Mouse (Mus musculus) spleen, adult 12 weeks (tissue): ENCODE results near the gene Rnf186.

Source experiments
- DNase-seq: peaks from one replicate; pipeline ENCODE4 v3.0.0; 2022; ENCODE audit warnings: low spot score

Gene Rnf186

DNA sequence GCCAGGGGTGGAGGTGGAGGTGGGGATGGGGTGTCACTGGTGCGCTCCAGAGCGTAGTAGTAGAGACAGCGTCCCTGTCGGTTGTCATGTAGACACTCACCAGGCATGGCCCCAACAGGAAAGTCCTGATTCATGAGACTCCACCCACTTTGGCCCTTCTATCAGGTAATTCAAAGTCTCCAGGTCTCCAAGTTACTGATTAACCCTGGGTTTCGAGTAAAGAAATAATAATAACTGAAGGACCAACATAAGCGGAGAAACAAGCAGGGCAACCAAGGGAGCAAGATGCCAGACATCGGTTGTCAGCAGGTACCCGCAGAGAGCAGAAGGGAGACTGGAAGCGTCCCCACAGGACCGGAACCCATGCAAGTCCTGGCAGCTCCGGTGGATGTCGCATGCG is at the start of gene Rnf186:
TSS of gene Rnf186 (plus strand) at position 247 of the 400 bp plus-strand sequence.
- DNase-seq: no peak

DNA sequence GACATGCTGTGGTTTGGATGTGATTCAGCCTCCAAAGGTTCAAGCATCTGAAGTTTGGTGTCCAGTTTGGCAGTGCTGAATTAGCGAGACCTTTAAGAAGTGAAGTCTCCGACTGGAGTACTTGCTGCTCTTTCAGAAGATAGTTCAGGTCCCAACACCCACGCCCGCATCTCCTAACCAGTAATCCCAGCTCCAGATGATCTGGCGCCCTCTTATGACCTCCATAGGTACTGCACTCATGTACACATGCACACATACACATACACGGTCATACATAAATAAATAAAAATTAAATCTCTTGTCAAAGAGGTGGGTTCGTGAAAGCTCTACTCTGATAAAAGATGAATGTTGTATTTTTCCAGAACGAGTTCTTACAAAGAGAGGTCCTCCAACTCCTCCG is 49.6 kb upstream of the Rnf186 start:
- no peak for DNase-seq

DNA sequence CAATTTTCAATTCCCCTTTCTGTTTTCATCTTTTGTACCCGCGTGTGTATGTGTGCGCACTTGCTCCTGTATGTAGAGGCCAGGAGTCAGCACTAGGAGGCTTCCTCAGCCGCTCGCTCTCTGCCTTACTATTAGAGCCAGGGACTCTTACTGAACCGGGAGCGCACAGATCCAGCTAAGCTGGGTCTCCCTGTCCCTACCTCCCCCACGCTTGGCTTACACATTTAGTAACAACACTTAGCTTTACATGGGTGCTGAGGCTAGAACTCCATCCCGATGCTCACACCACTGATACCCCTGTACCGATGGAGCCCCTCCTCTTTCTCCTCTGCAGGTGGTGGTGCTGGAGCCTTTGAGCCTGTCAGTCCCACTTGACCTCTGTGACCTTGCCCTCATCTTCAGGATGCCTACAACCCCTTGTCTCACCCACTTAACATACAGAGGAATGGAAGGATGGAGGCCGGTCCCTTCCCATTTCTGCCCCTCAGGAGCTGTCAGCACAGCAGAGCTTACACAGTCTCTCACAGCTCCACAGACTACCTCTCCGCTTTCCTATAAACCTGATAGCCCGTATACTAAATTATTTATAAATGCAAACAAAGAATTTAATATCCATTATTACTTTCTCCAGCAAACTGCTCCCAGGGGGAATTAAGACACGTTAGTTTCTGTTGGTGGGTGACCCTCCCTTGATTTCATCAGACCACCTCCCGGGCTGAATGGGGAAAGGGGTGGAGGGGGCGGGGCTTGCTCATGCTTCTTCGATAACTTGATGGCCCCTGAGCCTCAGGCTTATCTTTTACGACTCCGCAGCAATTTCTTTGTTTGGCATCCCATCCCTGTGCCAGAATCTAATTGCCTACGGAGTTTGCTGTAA is 45.4 kb upstream of the Rnf186 start:
- DNase-seq: no peak

GRCm38 (mm10) chr4:138922131-138922459 is 44.8 kb upstream of the Rnf186 start:
- DNase-seq: peak; percentile 80

DNA sequence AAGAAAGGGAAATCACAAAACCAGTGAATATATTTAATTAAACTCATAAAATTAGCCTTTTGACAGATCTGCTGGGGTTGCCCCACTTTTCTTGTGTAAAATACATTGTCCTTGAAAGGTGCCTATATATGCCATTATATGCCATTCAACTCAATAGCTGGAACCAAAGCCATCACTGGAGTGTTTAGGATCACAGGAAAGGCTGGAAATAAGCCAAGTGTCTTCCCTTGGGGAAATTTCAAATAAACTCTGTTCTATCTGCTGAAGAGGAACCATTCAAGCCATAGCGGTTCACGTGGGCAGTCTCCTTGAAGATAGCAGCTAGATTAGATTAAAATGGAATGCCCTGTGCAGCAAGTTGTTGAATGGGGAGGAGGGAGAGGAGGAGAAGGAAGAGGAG is 41.4 kb upstream of the Rnf186 start:
- no peak for DNase-seq

DNA sequence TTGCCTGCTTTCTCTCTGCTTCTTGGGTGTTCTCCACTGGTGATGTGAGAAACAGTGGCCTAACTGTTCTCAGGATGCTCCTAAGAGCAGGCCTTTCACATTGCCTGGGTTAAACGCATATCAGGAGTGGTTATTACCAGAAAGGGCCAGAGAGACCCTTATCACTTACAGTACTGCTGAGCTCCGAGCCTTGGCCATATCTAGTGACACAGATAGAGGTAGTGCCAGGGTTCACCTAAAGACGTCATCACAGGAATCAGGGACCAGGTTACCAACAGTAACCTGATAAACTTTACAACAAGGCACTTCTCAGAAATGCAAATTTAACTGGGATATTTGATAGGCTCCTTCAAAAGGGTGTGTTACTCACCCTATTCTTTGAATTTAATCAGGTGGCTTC is 33.0 kb upstream of the Rnf186 start:
- no peak for DNase-seq

- DNase-seq: no peak
These were observed 32.3 kb upstream of the Rnf186 start for GRCm38 (mm10) chr4:138934456-138935145.

- DNase-seq: no peak
These were observed 28.2 kb upstream of the Rnf186 start for GRCm38 (mm10) chr4:138938495-138939269.

DNA sequence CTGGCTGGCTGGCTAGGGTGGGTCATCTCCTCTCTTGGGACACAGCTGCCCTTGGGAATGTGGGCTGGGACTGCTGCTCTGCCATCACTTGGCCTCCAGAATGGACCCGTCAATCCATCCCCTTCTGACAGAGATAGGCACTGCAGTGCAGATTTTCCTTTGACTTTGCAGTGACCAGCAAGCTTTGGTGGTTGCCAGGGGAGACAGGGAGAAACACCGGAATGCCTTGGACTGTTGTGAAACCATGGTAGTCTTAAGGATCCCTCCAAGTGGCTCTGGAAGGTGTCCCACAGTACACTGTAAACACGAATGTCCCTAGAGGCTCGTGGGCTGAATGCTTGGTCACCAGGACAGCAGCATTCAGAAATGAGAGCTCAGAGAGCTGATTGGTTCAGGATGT is 27.4 kb upstream of the Rnf186 start:
- no peak for DNase-seq

GRCm38 (mm10) chr4:138941401-138941800 is 25.5 kb upstream of the Rnf186 start:
- no peak for DNase-seq

DNA sequence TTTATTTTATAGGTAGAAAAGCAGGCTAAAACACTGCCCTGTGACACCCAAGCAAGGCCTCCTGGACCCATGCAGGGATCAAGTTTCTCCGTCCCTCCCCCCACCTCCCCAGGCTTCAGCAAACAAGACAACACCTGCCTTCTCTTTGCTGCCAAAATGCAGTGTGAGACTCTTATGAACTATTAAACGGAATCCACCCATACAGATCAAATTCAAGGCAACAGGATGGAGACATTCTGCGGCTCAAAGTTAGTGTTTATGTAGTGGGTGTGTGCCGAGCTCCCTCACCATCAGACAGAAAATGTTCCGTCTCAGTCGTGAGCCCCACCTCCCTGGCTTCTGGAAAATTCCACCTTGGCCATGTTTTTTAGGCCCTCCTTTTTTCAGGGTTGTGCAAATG is 24.9 kb upstream of the Rnf186 start:
- DNase-seq: no peak

GRCm38 (mm10) chr4:138943730-138944129 is 23.2 kb upstream of the Rnf186 start:
- peak; percentile 81 for DNase-seq

DNA sequence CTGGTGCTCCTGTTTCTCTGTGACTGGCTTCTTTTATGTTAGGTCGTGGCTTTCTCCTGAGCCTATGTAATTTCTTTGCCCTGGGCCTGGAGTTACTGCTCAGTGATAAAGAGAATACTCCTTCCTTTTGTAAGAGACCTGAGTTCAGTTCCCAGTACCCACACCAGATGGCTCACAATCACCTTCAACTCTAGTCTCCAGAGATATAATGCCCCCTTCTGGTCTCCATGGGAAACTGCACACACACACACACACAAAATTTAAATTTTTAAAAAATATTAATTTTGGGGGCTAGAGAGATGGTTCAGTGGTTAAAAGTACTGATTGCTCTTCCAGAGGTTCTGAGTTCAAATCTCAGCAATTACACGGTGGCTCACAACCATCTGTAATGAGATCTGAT is 18.7 kb upstream of the Rnf186 start:
- no peak for DNase-seq

GRCm38 (mm10) chr4:138958612-138959011 is 8.3 kb upstream of the Rnf186 start:
- no peak for DNase-seq

DNA sequence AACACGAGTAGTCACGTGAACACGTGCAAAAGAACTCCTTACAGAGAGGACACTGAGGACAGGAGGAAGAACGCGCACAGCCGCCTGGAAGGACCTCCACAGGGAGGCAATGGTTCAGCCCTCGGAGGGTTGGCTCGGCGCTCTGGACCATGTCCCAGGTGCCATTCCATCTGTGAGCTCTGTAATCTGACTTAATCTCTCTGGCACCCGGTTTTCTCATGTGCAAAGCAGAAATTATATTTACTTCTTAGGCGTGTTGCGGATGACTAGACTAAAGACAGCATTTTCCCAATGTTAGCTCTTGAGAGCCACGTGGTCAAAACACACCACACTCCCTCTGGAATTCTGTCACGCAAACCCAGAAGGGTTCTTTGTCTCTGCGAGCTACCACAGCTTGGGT is 7.8 kb upstream of the Rnf186 start:
- DNase-seq: no peak

- DNase-seq: no peak
These were observed 7.0 kb upstream of the Rnf186 start for GRCm38 (mm10) chr4:138959926-138960325.

DNA sequence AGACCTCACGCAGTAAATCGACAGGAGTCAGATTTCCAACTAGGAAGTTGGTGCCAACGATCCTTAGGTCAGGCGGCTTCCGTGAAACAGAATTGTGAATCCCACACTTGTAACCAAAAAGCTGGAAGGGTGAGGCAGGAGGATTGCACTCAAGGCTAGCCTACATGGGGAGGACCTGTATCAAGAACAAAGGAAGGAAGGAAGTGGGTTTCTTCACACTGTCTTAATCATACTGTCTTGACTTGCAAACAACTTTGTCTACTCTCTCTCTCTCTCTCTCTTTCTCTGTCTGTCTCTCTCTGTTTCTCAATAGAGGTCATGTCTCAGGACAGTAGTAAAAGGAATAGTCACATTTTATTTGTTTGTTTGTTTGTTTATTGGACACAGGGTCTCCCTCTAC is 4.2 kb upstream of the Rnf186 start:
- DNase-seq: no peak

DNA sequence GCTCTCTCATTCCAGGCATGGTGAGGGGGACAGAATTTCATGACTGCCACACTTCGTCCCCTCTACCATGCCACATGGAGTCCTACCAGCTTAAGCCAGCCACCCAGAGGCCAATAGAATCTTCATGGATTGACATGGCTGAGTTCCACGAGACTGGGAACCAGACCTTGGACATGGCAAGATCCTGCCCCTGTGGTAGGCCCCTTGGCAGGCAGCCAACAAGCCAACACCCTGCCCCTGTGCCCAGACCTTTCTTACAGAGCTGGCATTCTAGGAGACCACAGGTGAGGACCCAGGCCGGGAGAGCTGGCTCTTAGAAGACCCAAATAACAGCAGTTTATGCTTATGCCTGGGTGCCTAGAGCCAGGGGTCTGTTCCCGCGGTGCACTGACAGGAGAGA is 1.0 kb upstream of the Rnf186 start:
- DNase-seq: no peak

DNA sequence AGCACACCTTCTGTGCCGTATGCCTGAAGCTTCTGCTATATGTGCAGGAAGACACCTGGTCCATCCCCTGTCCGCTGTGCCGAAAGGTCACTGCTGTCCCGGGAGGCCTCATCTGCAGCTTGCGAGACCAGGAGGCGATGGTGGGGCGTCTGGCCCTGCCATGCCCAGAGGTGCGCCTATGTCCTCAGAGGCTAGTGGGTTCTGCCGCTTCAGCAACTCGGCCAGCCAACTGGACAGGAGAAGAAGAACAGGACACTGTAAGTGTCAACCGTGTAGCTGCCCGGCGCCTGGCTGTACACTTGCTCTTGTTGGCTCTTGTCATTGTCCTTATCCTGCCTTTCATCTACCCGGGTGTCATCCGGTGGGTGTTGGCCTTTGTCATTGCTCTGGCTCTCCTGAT is 573 bp downstream of the Rnf186 start:
- DNase-seq: no peak

DNA sequence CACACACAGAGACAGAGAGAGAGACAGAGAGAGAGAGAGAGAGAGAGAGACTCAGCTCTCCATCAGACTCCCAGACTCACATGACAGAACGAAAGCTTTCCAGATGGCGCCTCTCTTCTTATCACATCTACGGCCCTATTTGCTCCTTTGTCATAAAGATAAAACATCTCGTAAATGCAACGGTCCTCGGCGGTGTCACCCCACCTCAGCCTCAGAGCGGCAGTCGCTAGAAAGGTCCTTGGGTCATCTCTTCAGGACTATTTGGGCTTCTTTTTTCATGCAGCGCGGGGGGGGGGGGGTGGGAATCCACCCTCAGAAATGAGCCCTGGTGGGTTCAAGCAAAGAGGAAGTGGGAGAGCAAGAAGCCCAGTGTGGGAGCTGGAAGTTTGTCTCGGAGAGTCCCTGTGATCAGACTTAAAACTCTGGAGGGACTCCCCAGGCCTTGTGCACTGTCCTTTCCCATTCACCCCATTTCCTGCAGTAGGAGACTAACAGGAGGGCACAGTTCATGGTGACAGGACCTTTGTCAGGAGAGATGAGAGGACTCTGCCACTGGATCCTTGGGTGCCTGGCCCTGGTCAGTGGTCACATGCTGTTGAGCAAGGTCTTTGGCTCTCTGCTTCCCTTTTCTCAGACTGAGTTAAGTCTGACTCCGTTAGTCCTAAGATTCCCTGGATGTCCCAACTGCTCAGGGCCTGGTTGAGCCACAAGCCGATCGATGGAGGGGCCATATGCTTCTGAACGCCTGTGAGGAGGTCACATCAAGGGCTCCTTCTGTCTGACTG is 2.1 kb downstream of the Rnf186 start:
- no peak for DNase-seq

- DNase-seq: no peak
These were observed 2.8 kb downstream of the Rnf186 start for GRCm38 (mm10) chr4:138969736-138970135.

DNA sequence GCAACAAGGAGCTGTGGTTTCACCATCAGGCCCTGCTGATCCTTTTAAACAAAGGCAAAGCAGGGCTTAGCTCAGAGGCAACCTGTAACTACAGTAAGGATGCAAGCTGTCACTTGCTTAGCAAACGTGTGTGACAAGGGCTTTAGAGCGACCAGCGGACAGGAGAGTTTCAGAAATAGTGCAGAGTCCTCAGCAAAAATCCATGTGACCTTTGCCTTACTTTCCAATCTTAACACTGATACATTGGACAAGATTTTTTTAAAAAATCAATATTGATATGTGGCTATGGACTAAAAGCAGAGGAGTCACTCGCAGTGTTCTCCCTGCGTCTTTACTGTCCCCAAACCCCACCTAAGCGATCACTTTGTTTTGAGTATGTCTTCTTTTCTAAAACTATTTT is 4.5 kb downstream of the Rnf186 start:
- no peak for DNase-seq
